Mouse (Mus musculus) brain, embryonic 14.5 days (tissue): Measurements from ENCODE around the gene Mx1.

Experiments used
- CTCF ChIP-seq: fragments of 200-500 bp; IDR thresholded peaks from 2 replicates; pipeline ENCODE4 v1.5.1; 2012; ENCODE audit warnings: inconsistent platforms, mild to moderate bottlenecking, moderate library complexity, borderline replicate concordance; ENCODE audit not compliant: insufficient read depth, insufficient read length; ENCODE audit errors: extremely low read depth
- POLR2A ChIP-seq: fragments of 200-500 bp; IDR thresholded peaks from 2 replicates; pipeline ENCODE4 v1.6.1; 2012; ENCODE audit warnings: mild to moderate bottlenecking, inconsistent platforms, borderline replicate concordance; ENCODE audit not compliant: poor library complexity, insufficient read depth, insufficient read length, severe bottlenecking; ENCODE audit errors: extremely low read depth

- TF ChIP-seq CTCF, result no peak
- no peak for TF ChIP-seq POLR2A
Measured at GRCm38 (mm10) chr16:97511495-97511894, 48.8 kb upstream of the Mx1 start.
